Mouse (Mus musculus) testis, postnatal 14 days (tissue): ENCODE data around the gene Syne2.
A peak's percentile ranks its signal among the peaks of the same experiment; 100 is the strongest.
"Not testable (repeated sequence)": the region's sequence is repeated elsewhere in the genome, so short reads cannot be mapped to it uniquely, and the experiment has no call there.

Experiments used
- DNase-seq: peaks from one replicate; pipeline ENCODE4 v3.0.0; 2021; ENCODE audit warnings: low spot score

Gene Syne2

GRCm38 (mm10) chr12:75817959-75818452 lies at the start of gene Syne2:
Gene Syne2 (plus strand): TSS chr12:75818134.
- peak; percentile 79 for DNase-seq

DNA sequence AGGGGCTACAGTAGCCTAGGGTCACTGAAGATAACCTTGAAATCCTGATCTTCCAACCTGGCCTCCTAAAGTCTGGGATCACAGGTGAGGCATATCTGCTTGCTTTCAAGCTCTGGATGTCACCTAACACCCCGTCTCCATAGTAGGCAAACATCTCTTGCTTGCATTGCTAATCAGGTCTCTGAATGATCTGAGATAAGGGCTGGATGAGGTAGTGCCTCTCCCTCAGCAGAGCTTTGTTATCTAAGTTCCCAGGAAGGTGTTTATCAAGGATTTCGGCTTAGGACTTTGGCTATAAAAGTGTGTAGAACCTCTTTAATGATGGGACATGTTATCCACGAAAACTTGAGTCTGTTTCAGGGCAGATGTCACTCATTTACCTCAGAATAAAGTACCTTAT lies 46.5 kb upstream of the Syne2 start:
- no peak for DNase-seq

DNA sequence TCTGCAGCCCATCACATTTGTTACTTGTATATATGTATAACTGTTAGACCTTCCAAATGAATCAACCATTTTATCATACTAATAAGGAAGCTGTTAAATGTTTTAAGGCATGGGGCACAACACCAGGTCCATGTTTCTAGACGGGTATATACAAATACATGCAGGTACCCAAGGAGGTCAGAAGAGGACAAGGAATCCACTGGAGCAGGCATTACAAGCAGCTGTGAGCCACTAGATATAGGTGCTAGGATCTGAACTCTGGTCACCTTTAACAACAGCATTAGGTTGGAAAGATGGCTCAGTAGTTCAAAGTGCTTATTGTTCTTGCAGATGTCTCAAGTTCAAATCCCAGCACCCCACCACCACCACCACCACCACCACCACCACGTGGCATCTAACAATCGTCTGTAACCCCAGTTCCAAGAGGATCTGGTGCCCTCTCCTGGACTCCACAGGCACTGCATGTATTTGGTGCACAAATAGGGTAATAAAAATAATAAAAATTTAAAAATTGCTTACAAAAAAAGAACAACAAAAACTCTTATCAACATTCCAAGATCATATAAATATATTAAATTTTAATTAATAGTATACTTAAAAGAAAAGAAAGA lies 45.4 kb upstream of the Syne2 start:
- no peak for DNase-seq

DNA sequence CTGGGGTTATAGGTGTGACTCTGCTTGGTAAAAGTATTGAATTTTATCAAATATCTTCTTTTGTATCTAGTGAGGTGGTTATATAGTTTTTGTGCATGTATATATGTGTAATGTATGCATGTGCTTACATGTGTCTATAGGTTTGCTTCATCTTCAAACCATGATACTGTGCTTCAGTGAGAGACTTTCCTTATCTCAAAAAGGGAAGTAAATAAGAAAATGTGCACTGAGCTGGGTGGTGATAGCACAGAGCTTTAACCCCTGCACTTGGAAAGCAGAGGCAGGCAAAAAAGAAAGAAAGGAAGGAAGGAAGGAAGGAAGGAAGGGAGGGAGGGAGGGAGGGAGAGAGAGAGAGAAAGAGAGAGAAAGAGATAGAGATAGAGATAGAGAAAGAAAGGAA lies 36.5 kb upstream of the Syne2 start:
- DNase-seq = no peak

DNA sequence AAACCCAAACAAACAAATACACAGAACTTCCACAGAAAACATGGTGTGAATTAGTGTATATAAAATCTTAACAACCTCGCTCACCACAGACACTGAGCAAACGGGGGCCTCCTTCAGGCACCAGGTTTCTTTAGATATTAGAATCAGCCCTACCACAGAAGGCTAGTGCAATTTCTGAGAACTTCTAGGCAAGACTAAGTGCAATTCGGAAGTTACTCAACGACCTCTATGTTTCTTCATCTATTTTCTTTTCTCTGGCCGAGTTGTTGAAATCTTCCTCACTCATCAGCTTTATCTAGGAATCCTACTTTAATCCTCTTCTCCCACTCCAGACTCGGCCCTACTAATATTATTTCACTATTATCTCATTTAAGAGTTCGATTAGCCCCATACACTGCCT lies 35.9 kb upstream of the Syne2 start:
- no peak for DNase-seq

GRCm38 (mm10) chr12:75784271-75784751 lies 33.6 kb upstream of the Syne2 start:
- DNase-seq = no peak

DNA sequence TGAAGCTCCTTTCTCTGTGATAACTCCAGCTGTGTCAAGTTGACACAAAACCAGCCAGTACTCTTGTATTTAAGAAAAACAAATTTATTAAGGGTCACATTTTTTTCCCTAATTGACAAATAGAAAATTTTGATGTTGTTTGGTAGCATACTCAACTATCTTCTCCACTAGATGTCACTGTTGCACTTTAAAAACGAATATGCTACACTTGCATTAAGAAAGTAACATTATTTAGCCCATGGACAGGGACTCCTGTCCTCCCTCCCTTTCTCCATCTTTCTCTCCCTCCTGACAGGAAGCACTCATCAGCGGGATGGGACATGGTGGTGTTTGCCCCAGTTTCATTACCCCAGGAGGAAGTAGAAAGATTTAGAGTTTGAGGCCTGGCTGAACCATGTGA lies 31.3 kb upstream of the Syne2 start:
- DNase-seq = not testable (repeated sequence)

- no peak for DNase-seq
Observed at GRCm38 (mm10) chr12:75789451-75789850, 28.5 kb upstream of the Syne2 start.

DNA sequence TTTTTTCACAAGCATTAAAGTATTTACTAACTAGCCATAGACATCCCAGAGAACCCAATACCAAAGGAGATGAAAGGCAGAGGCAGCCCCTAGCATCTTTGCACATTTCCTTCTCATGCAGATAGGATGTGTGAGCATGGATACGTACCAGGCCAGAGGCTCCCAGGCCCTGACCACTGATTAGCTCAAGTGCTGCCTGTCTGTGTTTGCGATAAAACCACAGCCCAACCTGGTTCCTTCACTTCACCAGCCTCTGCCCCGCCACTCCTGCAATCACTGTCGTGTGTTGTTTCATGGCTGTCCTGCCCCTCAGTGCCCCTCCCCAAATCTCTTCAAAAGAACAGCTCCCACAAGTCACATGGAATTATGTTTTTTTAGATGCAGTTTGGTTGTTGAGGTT lies 23.4 kb upstream of the Syne2 start:
- no peak for DNase-seq

DNA sequence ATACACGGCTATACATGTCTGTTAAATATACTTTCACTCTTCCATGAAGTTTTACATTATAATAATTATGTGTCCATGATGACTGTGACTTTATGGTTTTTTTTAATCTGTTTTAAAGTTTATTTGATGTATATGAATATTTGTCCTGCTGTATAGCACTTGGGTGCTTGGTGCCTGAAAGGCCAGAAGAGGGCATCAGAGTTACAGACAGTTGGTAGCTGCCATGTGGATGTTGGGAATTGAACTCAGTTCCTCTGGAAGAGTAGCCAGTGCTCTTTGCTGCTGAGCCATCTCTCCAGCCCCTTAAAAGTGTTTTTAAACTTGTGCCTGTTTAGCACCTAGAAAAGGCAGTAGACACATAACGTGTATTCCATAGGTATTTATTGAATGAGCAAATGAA lies 21.4 kb upstream of the Syne2 start:
- no peak for DNase-seq

GRCm38 (mm10) chr12:75806281-75806680 lies 11.7 kb upstream of the Syne2 start:
- no peak for DNase-seq

GRCm38 (mm10) chr12:75813766-75814165 lies 4.2 kb upstream of the Syne2 start:
- DNase-seq = no peak

DNA sequence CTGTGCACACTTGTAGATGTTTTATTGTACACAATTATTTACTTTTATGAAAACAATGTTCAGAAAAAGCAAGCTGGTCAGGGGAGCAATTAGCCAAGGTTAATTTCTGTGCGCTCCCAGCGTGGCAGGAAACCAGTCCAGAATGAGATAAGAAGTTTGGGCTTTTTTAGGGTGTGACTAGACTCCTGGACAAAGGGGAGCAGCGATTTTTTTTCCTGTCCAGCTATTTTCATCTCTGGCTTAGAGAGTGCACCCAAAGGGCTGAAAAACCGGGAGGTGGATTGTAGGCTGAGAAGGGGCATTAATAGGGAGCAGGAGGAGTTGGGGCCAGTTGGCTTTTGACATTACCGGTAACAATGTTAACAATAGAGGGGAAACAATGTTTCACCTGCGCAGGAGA lies 3.4 kb upstream of the Syne2 start:
- no peak for DNase-seq

DNA sequence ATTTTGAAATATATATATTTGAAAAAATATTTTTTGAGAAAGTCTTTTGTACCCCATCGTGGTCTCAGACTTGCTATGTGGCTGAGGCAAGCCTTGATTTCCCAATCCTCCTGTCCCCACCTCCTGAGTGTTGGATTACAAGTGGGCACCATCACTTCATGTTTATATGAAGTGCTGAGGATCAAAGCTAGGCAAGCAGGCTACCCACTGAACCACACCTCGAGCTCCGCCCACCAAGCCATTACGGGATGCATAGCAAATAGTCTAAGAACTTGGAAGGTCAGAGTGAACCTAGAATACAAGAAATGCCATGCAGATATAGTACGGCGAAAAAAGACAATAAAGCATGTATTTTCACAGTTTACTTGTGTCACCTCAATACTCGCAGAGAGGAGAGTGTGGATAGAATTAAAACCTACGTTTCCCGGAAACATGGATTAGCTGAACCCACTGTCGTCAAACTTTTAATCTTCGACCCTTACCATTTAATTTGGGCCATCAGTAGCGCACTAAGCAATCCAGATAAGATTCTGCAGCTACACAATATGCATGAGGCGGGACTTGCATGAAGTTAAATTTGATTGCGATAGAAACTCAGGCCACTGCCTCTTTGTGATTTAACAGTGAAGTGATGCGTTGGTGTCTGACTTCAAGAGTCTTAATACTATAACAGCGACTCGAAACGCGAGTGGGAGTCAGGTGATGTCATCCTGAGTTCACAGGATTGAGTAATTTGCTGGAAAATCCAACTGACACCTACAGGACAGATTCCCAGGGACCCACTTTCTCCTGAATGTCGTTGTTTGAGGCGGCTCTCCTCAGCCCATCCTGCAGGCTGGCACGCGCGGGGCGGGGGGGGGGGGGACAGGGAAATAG lies 715 bp upstream of the Syne2 start:
- no peak for DNase-seq

DNA sequence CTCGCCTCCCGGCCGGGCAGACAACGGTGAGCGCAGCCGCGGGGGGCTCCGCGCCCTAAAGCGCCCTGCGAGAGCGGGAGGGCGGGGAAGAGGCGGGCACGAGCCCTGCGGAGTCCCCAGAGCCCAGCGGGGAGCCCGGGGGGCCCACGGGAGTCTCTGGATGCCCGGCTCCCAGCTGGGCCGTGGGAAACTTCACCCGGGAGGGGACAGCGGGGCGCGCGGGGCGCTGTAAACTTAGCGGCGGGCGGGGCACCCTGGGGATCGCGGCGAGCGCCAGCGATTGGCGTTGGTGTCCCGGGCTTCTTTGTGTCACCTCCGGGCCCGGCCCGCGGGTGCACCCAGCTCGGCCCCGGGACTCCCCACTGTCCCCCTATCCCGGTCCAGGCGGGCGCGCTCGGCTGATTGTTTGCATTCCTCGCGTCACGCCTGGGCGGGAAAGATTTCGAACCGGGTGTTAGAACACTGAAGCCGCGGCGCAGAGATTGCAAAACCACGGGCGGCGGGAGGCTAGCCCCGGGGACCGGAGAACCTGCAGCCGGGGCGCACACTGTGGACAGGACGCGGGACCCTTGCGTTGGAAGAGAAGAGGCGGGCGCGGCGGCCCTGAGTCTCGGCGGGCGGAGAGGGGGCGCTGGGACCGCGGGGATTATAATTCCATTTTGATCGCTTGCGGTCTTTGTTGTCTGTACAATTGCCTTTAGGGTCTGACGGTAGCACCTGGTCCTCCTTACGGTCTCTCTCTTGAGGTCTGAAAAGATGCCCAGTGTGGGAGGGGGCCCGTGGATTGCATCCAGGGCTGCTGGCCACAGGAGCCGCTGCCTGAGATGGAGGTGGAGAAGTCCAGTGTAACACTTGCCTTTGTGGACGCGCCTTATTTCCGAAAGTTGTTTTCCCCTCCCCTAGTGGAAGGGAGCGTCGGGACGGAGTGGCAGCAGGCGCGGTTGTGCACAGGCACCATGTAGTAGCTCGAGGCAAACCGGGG lies 810 bp downstream of the Syne2 start:
- peak; percentile 37 for DNase-seq

DNA sequence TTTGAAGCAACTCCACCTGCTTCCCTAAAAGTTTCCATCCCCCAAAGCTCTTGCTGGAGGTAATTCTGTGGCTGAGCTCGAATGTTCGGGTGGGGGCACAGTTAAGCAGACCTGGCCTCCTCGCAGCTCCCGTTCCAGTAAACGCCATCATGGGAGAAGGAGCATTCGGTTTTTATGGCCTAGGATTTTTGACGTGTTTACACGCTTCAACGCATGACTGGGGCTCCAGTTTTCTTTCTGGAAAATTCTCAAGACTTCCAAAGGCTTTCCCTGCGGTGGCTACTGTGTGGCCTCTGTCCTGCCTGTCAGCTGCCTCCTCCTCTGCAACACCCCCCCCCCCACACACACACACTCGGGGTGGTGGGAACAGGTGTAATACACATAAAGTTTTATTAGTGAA lies 1.5 kb downstream of the Syne2 start:
- DNase-seq = no peak

DNA sequence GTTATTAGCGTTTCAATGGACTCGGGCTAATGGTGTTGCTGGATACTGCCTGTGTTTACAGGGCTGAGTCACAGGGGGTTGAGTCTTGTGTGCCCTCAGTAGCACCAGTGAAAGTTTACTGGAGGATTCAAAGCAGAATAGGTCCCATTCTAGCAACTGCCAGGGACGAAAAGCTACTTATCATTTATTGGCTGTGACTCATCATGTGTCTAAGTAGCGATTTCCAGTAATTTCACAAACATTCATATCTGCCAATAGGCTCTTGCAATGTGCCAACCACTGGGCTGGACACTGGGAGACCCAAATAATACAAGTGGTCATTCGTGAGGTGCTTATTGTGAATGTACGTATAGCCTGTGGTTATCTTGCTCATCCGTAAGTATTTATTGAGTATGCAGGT lies 2.3 kb downstream of the Syne2 start:
- DNase-seq = no peak

- DNase-seq = no peak
Observed at GRCm38 (mm10) chr12:75822122-75822521, 4.2 kb downstream of the Syne2 start.

- no peak for DNase-seq
Observed at GRCm38 (mm10) chr12:75823475-75823874, 5.5 kb downstream of the Syne2 start.

- DNase-seq = no peak
Observed at GRCm38 (mm10) chr12:75825458-75825857, 7.5 kb downstream of the Syne2 start.

- no peak for DNase-seq
Observed at GRCm38 (mm10) chr12:75826699-75827353, 8.9 kb downstream of the Syne2 start.

DNA sequence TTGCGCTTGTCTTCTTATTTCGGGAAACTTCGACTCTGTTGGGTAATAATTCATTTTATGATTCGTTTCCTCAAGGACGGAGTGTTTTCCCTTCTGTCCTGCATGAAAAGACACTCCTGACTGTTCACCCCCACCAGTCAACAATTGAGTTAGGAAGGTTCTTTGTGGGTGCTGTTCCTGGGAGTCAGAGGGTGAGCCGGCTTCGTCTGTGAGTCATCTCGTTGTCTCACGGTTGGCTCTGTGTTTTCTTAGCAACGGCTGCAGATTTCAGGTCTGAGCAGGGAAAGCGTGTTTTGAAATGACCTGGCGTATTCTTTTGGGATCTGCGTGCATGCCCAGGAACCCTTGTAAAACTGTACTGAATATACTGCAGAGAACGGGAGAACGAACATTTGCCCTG lies 9.8 kb downstream of the Syne2 start:
- DNase-seq = no peak
